Mouse (Mus musculus): Measurements from ENCODE around the gene Rnf182.

DNA sequence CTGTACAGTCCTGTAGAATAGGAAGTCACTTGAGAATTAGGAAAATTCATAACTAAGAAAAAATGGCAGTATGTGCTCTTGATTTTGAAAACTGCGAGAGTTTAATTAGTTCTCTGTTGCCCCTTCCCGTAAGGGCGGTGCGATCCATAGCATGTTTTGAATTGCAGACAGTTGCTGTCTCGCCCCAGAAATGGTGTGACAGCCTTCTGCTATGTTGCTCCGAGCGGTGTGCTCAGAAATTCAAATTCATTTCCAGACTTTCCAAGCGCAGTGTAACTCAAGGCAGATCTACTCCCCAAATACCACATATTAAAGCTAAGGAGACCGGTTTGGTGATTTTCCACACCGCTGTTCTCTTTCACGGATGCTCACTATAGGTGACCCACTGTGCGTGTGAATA lies 50.6 kb downstream of the Rnf182 start:
- TF ChIP-seq CTCF (IDR thresholded peaks at IDR 0.05; ENCODE audit: low read depth) (no peak), EP300 (IDR thresholded peaks at IDR 0.05; ENCODE audit: low read depth) (no peak)

All from liver, postnatal 0 days (tissue).